Mouse (Mus musculus) neutrophil, adult 5-6 weeks (primary cell): ENCODE results near the gene Gli1. TPM values are rescaled to one million over a fixed set of nuclear protein-coding genes. Genes with fewer than 3 reads are reported as not detected.

Experiments used
- ATAC-seq: fragments of 151-379, 151-347 bp; 2 replicates; pipeline ENCODE4 v1.8.0; 2017; ENCODE audit warnings: mild to moderate bottlenecking, moderate TSS enrichment; ENCODE audit not compliant: insufficient number of reproducible peaks, poor library complexity, low FRiP score, severe bottlenecking; ENCODE audit errors: extremely low read depth
- total RNA-seq: library from RNA; stranded (forward); fragments of 200-1000 nt; gene quantifications from 2 replicates; pipeline ENCODE4 v1.2.3, GENCODE M21; 2017

Gene Gli1
- total RNA-seq, 1 experiment from 2014 or later: not detected

DNA sequence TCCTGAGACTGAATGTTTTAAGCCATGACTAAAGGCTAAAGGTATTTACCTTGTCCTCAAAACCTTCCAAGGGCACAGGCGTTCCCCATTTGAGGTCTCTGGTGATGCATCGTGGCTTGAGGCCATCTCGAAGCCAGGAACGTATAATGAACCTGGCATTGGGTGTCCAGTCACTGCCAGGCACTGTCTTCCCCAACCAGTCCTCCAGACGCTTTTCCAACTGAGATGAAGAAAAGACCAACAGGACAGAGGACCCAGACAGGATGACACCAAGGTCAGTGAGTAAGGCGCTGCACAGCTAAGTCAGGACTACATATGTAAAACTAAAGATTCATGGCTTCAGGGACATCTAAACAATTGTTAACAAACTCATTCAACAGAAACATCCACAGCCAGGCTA, 41.4 kb downstream of the Gli1 start:
- no peak for ATAC-seq

DNA sequence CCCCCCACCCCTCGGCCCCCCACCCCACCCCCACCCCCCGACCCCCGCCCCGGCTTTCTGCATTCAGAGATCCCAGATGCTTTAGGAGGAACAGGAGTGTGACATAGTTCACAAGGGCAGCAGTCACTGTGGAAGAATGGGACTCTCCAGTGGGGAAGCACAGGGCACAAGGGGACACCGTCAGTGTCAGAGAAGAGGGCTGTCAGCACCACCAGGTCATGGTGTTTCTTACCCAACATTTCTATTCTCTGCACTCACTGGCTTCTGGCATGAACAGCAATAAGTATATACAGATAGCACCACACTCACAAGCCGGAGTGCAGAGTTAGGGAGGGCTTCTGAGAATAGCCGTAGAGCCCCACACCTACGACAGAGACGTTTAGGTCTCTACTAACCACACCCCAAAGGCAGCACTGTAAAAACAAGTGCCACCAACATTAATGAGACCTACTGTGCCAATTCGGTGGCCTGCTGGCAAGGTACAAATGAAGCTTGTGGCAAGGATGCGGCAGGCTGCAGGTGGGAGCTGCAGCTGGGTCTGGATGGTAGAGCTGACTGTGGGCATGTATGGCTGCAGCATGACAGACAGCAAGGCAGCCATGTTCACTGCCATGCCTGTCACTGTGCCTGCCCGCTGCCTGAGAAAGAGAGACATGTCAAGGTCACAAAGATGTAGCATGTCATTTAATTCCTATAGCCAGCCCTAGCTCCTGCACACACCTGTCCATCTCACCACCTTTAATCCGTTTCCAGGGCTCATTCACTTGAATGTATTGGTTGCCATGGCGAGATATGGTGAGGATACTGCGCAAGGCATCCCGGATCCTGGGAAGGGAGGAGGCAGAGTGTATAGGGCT, 44.5 kb downstream of the Gli1 start:
- ATAC-seq: no peak; the same call in 1 of the 2 replicates

- ATAC-seq: no peak
Measured at GRCm38 (mm10) chr10:127295986-127296794, 45.6 kb downstream of the Gli1 start.

DNA sequence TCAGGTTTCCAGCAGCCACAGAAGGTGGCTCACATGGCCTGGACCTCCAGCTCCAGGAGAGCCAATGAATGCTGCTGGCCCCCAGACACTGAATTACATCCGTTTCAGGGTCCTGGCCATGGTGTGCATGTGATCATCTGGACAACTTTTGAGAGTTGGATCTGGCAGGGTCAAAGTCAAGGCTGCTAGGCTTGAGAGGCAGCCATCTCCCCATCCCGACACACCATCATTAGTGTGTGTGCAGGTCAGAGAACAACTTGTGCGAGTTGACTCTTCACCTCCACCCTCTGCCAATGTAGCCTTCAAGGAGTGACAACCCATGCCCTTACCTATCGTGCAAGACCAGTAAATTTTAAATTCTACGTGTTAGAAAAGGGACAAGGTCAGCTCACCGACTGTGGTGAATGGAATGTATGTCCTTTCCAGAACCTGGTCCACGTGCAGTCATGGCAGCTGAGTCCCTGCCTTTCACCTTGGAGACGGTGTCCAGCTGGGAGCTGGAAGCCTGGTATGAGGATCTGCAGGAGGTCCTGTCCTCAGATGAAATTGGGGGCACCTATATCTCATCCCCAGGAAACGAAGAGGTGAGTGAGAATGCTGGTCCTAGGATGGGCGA, 46.8 kb downstream of the Gli1 start:
- ATAC-seq: no peak

- no peak for ATAC-seq
Measured at GRCm38 (mm10) chr10:127293590-127294113, 48.1 kb downstream of the Gli1 start.

- ATAC-seq: no peak
Measured at GRCm38 (mm10) chr10:127292987-127293538, 48.7 kb downstream of the Gli1 start.

DNA sequence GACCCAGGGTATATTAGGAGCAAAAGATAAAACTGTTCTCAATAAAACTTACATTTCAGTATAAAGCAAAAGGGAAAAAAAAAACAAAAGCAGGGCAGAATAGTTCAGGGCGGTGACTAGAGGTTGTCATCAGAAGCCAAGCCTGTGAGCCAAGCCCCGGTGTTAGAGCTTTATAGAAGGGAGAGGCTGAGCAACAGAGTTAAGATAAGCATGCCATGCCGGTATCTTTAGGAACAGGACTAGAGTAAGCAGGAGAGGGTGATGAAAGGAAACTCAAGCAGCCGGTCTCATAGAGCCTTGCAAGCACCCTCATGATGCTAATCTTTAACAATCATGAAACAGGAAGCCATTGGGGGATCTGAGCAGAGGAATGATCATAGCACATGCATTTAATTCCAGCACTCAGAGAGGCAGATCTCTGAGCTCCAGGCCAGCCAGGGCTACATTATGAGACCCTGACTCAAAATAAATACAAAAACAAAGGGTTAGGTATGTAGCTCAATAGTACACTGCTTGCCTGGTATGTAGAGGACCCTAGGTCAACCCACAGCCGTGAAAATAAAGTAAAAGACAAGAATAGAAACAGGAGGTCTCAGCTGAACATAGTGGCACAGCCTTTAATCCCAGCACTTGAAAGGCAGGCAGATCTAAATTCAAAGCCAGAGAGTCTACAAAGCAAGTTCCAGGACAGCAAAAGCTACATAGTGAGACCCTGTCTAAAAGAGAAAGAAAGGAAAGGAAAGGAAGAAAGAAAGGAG, 49.7 kb downstream of the Gli1 start:
- ATAC-seq: no peak

GRCm38 (mm10) chr10:127290930-127291880, 50.6 kb downstream of the Gli1 start:
- ATAC-seq: no peak

DNA sequence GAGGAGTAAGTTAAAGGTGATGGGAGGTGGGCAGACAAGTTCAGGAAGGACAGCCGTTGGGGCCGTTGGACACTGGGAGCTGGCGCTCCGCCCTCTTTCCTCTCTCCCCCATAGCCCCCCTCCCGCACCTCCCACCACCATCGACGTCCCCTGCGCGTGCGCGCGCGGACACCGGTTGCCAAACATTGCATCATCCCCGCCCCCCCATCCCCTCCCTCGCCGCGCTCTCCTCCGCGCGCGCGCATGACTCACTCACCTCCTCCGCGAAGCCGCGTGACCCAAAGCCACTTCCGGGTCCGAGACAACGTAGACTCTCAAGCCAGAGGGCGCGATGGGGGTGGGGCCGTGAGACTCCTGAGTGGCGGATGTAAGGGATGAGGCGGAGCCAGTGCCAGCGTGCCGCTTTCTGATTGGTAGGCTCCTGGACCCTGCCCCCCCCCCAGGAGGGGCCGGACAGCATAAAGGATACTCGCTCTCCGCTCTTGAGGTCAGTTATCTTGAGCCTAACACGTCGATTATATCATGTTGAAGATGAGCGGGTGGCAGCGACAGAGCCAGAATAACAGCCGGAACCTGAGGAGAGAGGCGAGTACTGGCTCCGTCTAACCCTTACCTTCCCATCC, 51.4 kb downstream of the Gli1 start:
- ATAC-seq: peak; percentile 80

- ATAC-seq: no peak
Measured at GRCm38 (mm10) chr10:127289573-127290191, 52.1 kb downstream of the Gli1 start.

GRCm38 (mm10) chr10:127288800-127289572, 52.8 kb downstream of the Gli1 start, which contains the start of gene Mbd6:
Gene Mbd6, minus strand, starts transcription at chr10:127289018.
- ATAC-seq: peak; percentile 51

GRCm38 (mm10) chr10:127288328-127288799, 53.4 kb downstream of the Gli1 start:
- ATAC-seq: no peak

DNA sequence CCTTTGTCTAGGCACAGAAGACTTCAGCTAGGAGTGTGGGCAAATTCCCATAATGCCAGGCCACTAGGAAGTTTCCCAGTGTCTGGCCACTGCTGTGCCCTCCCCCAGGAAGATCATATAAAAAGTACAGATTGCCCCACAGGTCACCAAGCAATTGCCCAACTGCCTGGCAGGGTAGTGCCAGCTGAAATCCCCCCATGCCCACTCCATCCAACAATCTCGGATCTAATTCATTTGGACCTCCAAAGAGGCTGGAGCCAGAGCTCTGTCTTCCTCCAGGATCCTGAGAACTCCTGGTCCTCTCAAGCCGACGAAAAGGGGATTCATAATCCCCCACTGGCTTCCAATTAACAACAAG, 53.9 kb downstream of the Gli1 start:
- ATAC-seq: no peak

DNA sequence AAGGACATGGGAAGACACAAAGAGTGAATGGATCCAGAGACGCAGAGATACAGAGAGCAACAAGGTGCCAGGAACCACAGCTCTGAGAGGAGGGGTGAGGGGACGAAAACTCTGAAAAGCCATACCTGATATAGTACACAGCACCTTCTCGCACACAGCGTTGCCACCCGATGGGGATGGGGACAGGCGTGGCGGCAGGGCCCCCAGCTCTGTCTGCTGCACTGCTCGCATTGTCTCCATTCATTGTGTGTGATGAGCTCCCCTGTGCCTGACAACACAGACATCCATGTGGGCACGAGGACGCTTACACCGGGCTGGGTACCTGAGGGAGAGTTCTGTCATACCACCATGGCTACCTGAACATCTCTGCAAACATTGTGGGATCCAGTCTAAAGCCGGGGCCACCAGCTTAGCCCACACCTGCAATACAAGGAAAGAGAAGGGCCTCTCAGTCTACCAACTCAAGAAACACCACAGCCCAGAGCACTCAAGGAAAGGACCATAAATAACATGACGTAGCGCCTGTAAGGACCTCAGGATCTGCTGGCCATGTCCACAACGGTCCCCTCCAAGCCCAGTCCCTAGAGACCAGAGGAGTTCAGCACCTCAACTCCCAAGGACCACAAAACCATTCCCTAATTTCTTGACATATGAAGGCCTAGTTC, 54.4 kb downstream of the Gli1 start:
- ATAC-seq: no peak

- no peak for ATAC-seq
Measured at GRCm38 (mm10) chr10:127286730-127287129, 55.0 kb downstream of the Gli1 start.
